In genomic region chr5:20942523-20942922, GRCm38 (mm10) we compare ENCODE assay signal across 23 mouse cellular contexts. TPM values are rescaled to one million over a fixed set of nuclear protein-coding genes. Genes with fewer than 3 reads are reported as not detected.
A peak's percentile ranks its signal among the peaks of the same experiment; 100 is the strongest.
DNase-seq lines count a peak whose midpoint lies in the region; ATAC-seq and TF ChIP-seq lines count a peak whose summit lies in the region.
"Had no signal": no experiment of that assay in that cellular context is flagged by ENCODE, and none has a peak within 500 bp of the region (broad histone marks: within the 10 kb centered on the region; RNA-seq: fewer than 3 reads in every experiment).

No protein-coding gene starts in this region.

- no peak overlapping the region for H3K4me3 ChIP-seq in liver, embryonic 14.5 days (ENCODE audit: insufficient read depth in 1 of 2, low read depth in 2 of 2, low read length in 2 of 2)
- no peak overlapping the region for H3K4me3 ChIP-seq in hindbrain, embryonic 13.5 days
- H3K4me3 ChIP-seq: embryonic facial prominence, embryonic 12.5 days; heart, embryonic 13.5 days; stomach, embryonic 15.5 days had no signal

- peak overlapping the region; percentile 41 for H3K4me2 ChIP-seq in liver, embryonic 14.5 days (ENCODE audit: low read depth)
- no peak overlapping the region for H3K4me2 ChIP-seq in hindbrain, embryonic 13.5 days
- H3K4me2 ChIP-seq: embryonic facial prominence, embryonic 12.5 days; heart, embryonic 13.5 days; stomach, embryonic 15.5 days had no signal

- ATAC-seq in liver, embryonic 14.5 days (ENCODE audit: insufficient read depth), result peak; percentile 44
- no peak for ATAC-seq in hindbrain, embryonic 13.5 days (ENCODE audit: low FRiP score)
- ATAC-seq: inflammation-experienced regulatory T-cells, adult 6 months had no signal

- 31% methylated on average over 3 of the region's 3 CpGs for WGBS in liver, embryonic 14.5 days (ENCODE audit: insufficient replicate concordance)
- whole genome bisulfite sequencing in hindbrain, embryonic 13.5 days, result 86% methylated on average over 3 of the region's 3 CpGs

- H3K27me3 ChIP-seq in liver, embryonic 14.5 days (ENCODE audit: control insufficient read depth, insufficient read depth, low read length), result no peaks in the 10 kb centered on the region
- H3K27me3 ChIP-seq in hindbrain, embryonic 13.5 days, result no peaks in the 10 kb centered on the region
- H3K27me3 ChIP-seq: embryonic facial prominence, embryonic 12.5 days; heart, embryonic 13.5 days; stomach, embryonic 15.5 days had no signal

- DNase-seq in heart, adult 11 months, result peak; percentile 86
- DNase-seq in heart, adult 8-10 months (ENCODE audit: low spot score), result no peak
- DNase-seq in thymus, postnatal 25 days, result peak; percentile 14
- no peak for DNase-seq in thymus, postnatal 36 days
- peak in 1 of 3 experiments; percentile 60 for DNase-seq in liver, embryonic 14.5 days (ENCODE audit: low read depth in 3 of 3, low spot score in 3 of 3)
- DNase-seq in layer of hippocampus, postnatal 36 days, result no peak
- no peak for DNase-seq in frontal cortex, postnatal 14 days (ENCODE audit: low spot score in 2 of 2)
- DNase-seq: adrenal gland, postnatal 36 days; cerebellum, adult 9-10 months; gastrocnemius, postnatal 10 days; kidney, adult 9 months; kidney, postnatal 4 days; left cerebral cortex, postnatal 4 days; lung, adult 2 months; midbrain, embryonic 14.5 days; right cerebral cortex, adult 18-20 months; spleen, adult 18-20 months; thymus, postnatal 4 days had no signal

- no peak for TF ChIP-seq CTCF in liver, embryonic 14.5 days (IDR thresholded peaks at IDR 0.05; ENCODE audit: low read depth)

- H3K27ac ChIP-seq in liver, embryonic 14.5 days, result peak overlapping the region; percentile 48
- no peak overlapping the region for H3K27ac ChIP-seq in hindbrain, embryonic 13.5 days
- H3K27ac ChIP-seq: embryonic facial prominence, embryonic 12.5 days; stomach, embryonic 15.5 days had no signal

- H3K9ac ChIP-seq in liver, embryonic 14.5 days (replicated peaks), result 0 out of 2 replicates have a peak overlapping the region, but pooled peaks have one; percentile 7
- H3K9ac ChIP-seq in hindbrain, embryonic 13.5 days, result no peak overlapping the region
- H3K9ac ChIP-seq: embryonic facial prominence, embryonic 12.5 days; heart, embryonic 13.5 days; stomach, embryonic 15.5 days had no signal

- no peak for TF ChIP-seq EP300 in liver, embryonic 14.5 days (IDR thresholded peaks at IDR 0.05; ENCODE audit: low read depth)

- peaks cover 51 to 71% of the 10 kb centered on the region in 2 experiments for H3K4me1 ChIP-seq in liver, embryonic 14.5 days (replicated peaks; ENCODE audit: control insufficient read depth in 2 of 2, insufficient read depth in 2 of 2, low read length in 1 of 2)
- H3K4me1 ChIP-seq in hindbrain, embryonic 13.5 days (replicated peaks), result peaks cover 19% of the 10 kb centered on the region

- H3K9me3 ChIP-seq in liver, embryonic 14.5 days (ENCODE audit: control insufficient read depth, low read length), result no peaks in the 10 kb centered on the region
- no peaks in the 10 kb centered on the region for H3K9me3 ChIP-seq in hindbrain, embryonic 13.5 days
- H3K9me3 ChIP-seq: embryonic facial prominence, embryonic 12.5 days; heart, embryonic 13.5 days; stomach, embryonic 15.5 days had no signal

- H3K36me3 ChIP-seq in liver, embryonic 14.5 days (replicated peaks; ENCODE audit: control insufficient read depth, insufficient read depth, low read depth), result no peaks in the 10 kb centered on the region
- H3K36me3 ChIP-seq in hindbrain, embryonic 13.5 days, result no peaks in the 10 kb centered on the region
- H3K36me3 ChIP-seq: embryonic facial prominence, embryonic 12.5 days; heart, embryonic 13.5 days; stomach, embryonic 15.5 days had no signal

RNA-seq across cellular contexts. Expression of gene Rsbn1l, which starts 13.7 kb away (rescaled TPM):
- total RNA-seq in heart, adult 8-10 months (2022), result 10 to 100 TPM; 13.3 to 14.5 (median 14.2) TPM
- 3.5 and 4.6 TPM in 2 replicates for polyA plus RNA-seq in liver, embryonic 14.5 days (2012; rRNA removed)
- polyA plus RNA-seq in liver, embryonic 14.5 days (2014; fragmentation: Nextera tagmentation; extraction: Ambion mirVana), result 3.7 and 4.2 TPM in 2 replicates
- polyA plus RNA-seq in hindbrain, embryonic 13.5 days (2015; fragmentation: Nextera tagmentation; extraction: Ambion mirVana), result 4.8 and 5.3 TPM in 2 replicates
- 10 to 100 TPM; 19.9 to 21.1 TPM for total RNA-seq in layer of hippocampus, postnatal 36 days (2021)

Comparison
In these comparisons a context has a peak if more than half of its experiments do, and no peak if none do; other contexts are left out.
1. DNase-seq: peak in heart, adult 11 months (single experiment) and thymus, postnatal 25 days (single experiment); none in heart, adult 8-10 months (single experiment), thymus, postnatal 36 days (0 of 2), layer of hippocampus, postnatal 36 days (0 of 2) and frontal cortex, postnatal 14 days (0 of 2).